Mouse (Mus musculus): Measurements from ENCODE around the gene Six2. TPM values are rescaled to one million over a fixed set of nuclear protein-coding genes. Genes with fewer than 3 reads are reported as not detected.

Six2 gene
- 1 to 10 TPM; 1.4 to 1.8 TPM for total RNA-seq (2021)

- DNase-seq = peak; percentile 41
- intact Hi-C loops (cut with DNase I) = loop anchor here (5.0 kb wide), 1 partner anchor 109 kb away; no protein-coding TSS in a partner anchor
These were observed at the start of gene Six2 for GRCm38 (mm10) chr17:85688236-85688910. TSS of gene Six2 (minus strand) at chr17:85688274.

GRCm38 (mm10) chr17:85737090-85737780 lies 49.2 kb upstream of the Six2 start:
- intact Hi-C loops (cut with DNase I) = no loop called here
- no peak for DNase-seq

- DNase-seq = no peak
- intact Hi-C loops (cut with DNase I) = no loop called here
These were observed 43.3 kb upstream of the Six2 start for GRCm38 (mm10) chr17:85731329-85731728.

- peak; percentile 16 for DNase-seq
- intact Hi-C loops (cut with DNase I) = no loop called here
These were observed 42.3 kb upstream of the Six2 start for GRCm38 (mm10) chr17:85730231-85731015.

GRCm38 (mm10) chr17:85728071-85728718 lies 40.1 kb upstream of the Six2 start:
- intact Hi-C loops (cut with DNase I) = no loop called here
- peak; percentile 76 for DNase-seq

- intact Hi-C loops (cut with DNase I) = no loop called here
- DNase-seq = no peak
These were observed 37.9 kb upstream of the Six2 start for GRCm38 (mm10) chr17:85725988-85726387.

- DNase-seq = no peak
- intact Hi-C loops (cut with DNase I) = no loop called here
These were observed 35.1 kb upstream of the Six2 start for GRCm38 (mm10) chr17:85723166-85723565.

GRCm38 (mm10) chr17:85717266-85717665 lies 29.2 kb upstream of the Six2 start:
- intact Hi-C loops (cut with DNase I) = no loop called here
- peak; percentile 43 for DNase-seq

GRCm38 (mm10) chr17:85715784-85716183 lies 27.7 kb upstream of the Six2 start:
- DNase-seq = no peak
- intact Hi-C loops (cut with DNase I) = no loop called here

- intact Hi-C loops (cut with DNase I) = no loop called here
- no peak for DNase-seq
These were observed 26.3 kb upstream of the Six2 start for GRCm38 (mm10) chr17:85714370-85714769.

GRCm38 (mm10) chr17:85712874-85713273 lies 24.8 kb upstream of the Six2 start:
- no peak for DNase-seq
- intact Hi-C loops (cut with DNase I) = no loop called here

GRCm38 (mm10) chr17:85704369-85705260 lies 16.5 kb upstream of the Six2 start:
- DNase-seq = no peak
- intact Hi-C loops (cut with DNase I) = no loop called here

GRCm38 (mm10) chr17:85700028-85700427 lies 12.0 kb upstream of the Six2 start:
- intact Hi-C loops (cut with DNase I) = no loop called here
- peak; percentile 22 for DNase-seq

GRCm38 (mm10) chr17:85698643-85699042 lies 10.6 kb upstream of the Six2 start:
- intact Hi-C loops (cut with DNase I) = no loop called here
- DNase-seq = no peak

GRCm38 (mm10) chr17:85697976-85698375 lies 9.9 kb upstream of the Six2 start:
- no peak for DNase-seq
- intact Hi-C loops (cut with DNase I) = no loop called here

GRCm38 (mm10) chr17:85694499-85694898 lies 6.4 kb upstream of the Six2 start:
- no peak for DNase-seq
- intact Hi-C loops (cut with DNase I) = no loop called here

- intact Hi-C loops (cut with DNase I) = no loop called here
- no peak for DNase-seq
These were observed 5.0 kb upstream of the Six2 start for GRCm38 (mm10) chr17:85693101-85693500.

GRCm38 (mm10) chr17:85692594-85692993 lies 4.5 kb upstream of the Six2 start:
- no peak for DNase-seq

GRCm38 (mm10) chr17:85691701-85692536 lies 3.8 kb upstream of the Six2 start:
- DNase-seq = no peak
- intact Hi-C loops (cut with DNase I) = no loop called here

More at GRCm38 (mm10) chr17:85692594-85692993, 4.5 kb upstream of the Six2 start:
- intact Hi-C loops (cut with DNase I) = no loop called here

Data from left cerebral cortex, postnatal 4 days (tissue).